Mouse (Mus musculus): ENCODE measurements around the gene Ddx41.

The Ddx41 gene

GRCm38 (mm10) chr13:55540933-55541332 is 4.5 kb upstream of the Ddx41 start:
- no peak for DNase-seq (ENCODE audit: low spot score)

- no peak for DNase-seq (ENCODE audit: low spot score)
These were observed 663 bp downstream of the Ddx41 start for GRCm38 (mm10) chr13:55535796-55536193.

- no peak for DNase-seq (ENCODE audit: low spot score)
These were observed 1.3 kb downstream of the Ddx41 start for GRCm38 (mm10) chr13:55535191-55535590.

- peak; percentile 51 for DNase-seq (ENCODE audit: low spot score)
These were observed 7.1 kb downstream of the Ddx41 start, which contains the start of gene Dok3 for GRCm38 (mm10) chr13:55529198-55529915. TSS of gene Dok3 (minus strand) at chr13:55529296.

- DNase-seq (ENCODE audit: low spot score), result no peak
These were observed 8.4 kb downstream of the Ddx41 start for GRCm38 (mm10) chr13:55527834-55528772.

GRCm38 (mm10) chr13:55527212-55527611 is 9.2 kb downstream of the Ddx41 start:
- DNase-seq (ENCODE audit: low spot score), result no peak

- no peak for DNase-seq (ENCODE audit: low spot score)
These were observed 10.5 kb downstream of the Ddx41 start for GRCm38 (mm10) chr13:55525733-55526553.

GRCm38 (mm10) chr13:55523951-55524600 is 12.4 kb downstream of the Ddx41 start:
- DNase-seq (ENCODE audit: low spot score), result no peak

- no peak for DNase-seq (ENCODE audit: low spot score)
These were observed 13.2 kb downstream of the Ddx41 start for GRCm38 (mm10) chr13:55523278-55523677.

- DNase-seq (ENCODE audit: low spot score), result no peak
These were observed 13.7 kb downstream of the Ddx41 start for GRCm38 (mm10) chr13:55522730-55523129.

- DNase-seq (ENCODE audit: low spot score), result no peak
These were observed 16.9 kb downstream of the Ddx41 start for GRCm38 (mm10) chr13:55519606-55520005.

- peak; percentile 74 for DNase-seq (ENCODE audit: low spot score)
These were observed 19.5 kb downstream of the Ddx41 start for GRCm38 (mm10) chr13:55516955-55517354.

GRCm38 (mm10) chr13:55513828-55514227 is 22.6 kb downstream of the Ddx41 start:
- no peak for DNase-seq (ENCODE audit: low spot score)

- peak; percentile 83 for DNase-seq (ENCODE audit: low spot score)
These were observed 23.2 kb downstream of the Ddx41 start, which contains the start of gene Pdlim7 for GRCm38 (mm10) chr13:55513111-55513748. TSS of gene Pdlim7 (minus strand) at chr13:55513676.

- no peak for DNase-seq (ENCODE audit: low spot score)
These were observed 24.0 kb downstream of the Ddx41 start for GRCm38 (mm10) chr13:55512379-55513031.

- DNase-seq (ENCODE audit: low spot score), result no peak
These were observed 25.0 kb downstream of the Ddx41 start for GRCm38 (mm10) chr13:55511492-55511861.

GRCm38 (mm10) chr13:55510668-55511491 is 25.6 kb downstream of the Ddx41 start:
- no peak for DNase-seq (ENCODE audit: low spot score)

- no peak for DNase-seq (ENCODE audit: low spot score)
These were observed 26.2 kb downstream of the Ddx41 start for GRCm38 (mm10) chr13:55510332-55510667.

- DNase-seq (ENCODE audit: low spot score), result no peak
These were observed 27.9 kb downstream of the Ddx41 start for GRCm38 (mm10) chr13:55508531-55508930.

- DNase-seq (ENCODE audit: low spot score), result no peak
These were observed 28.6 kb downstream of the Ddx41 start for GRCm38 (mm10) chr13:55507877-55508276.
